Mouse (Mus musculus): Measurements from ENCODE around the gene Fxyd2. TPM values are rescaled to one million over a fixed set of nuclear protein-coding genes. Genes with fewer than 3 reads are reported as not detected.

Gene Fxyd2
- polyA plus RNA-seq, 1 experiment from 2014 or later = 13.6 TPM

DNA sequence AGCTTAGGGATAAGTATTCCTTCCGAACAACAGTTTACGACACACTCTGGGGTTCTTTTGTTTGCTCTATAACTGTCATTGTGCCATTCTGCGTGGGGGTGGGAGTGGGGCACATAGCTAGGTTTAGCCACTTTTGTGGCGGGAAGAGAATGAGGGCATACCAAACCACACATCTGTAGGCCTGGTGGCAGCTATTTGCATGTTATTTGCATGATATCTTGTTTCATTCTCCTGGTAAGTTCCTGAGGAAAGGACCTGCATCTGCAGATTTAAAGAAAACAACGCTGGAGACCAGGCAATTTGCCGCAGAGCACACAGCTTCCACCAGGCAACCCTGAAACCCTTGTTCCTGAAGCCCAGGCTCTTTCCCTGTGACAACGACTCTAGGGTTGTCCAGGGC is 57.7 kb downstream of the Fxyd2 start:
- H3K9ac ChIP-seq (replicated peaks) = no peak overlapping the region
- no peaks in the 10 kb centered on the region for H3K27me3 ChIP-seq (replicated peaks)
- no peak overlapping the region for H3K4me2 ChIP-seq
- WGBS = 28% methylated on average over 7 of the region's 7 CpGs
- H3K36me3 ChIP-seq = no peaks in the 10 kb centered on the region; the same call in 1 of the 2 replicates
- ATAC-seq (ENCODE audit: low FRiP score) = no peak
- H3K4me3 ChIP-seq (replicated peaks) = no peak overlapping the region
- H3K27ac ChIP-seq (replicated peaks) = no peak overlapping the region
- no peaks in the 10 kb centered on the region for H3K9me3 ChIP-seq (replicated peaks)
- peaks cover 35% of the 10 kb centered on the region for H3K4me1 ChIP-seq

DNA sequence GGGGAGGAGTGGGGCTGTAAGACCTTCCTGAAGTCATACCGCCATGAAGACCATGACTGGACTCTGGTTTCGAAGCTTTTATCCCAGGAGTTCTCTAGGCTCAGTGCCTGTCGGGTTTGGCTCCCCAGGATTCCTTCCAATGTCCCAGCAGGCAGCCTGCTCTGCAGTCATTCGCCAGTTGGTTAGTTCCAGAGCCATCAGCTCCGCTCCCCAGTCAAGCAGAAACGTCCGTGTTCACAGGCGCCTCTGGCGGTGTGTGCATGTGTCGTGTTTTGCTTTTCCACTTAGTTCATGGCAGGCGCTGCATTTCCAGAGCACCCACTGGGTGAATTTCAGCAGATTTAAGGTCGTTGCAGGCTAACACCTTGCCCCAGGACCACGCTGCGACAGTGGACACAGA is 58.9 kb downstream of the Fxyd2 start:
- H3K27me3 ChIP-seq (replicated peaks) = no peaks in the 10 kb centered on the region
- H3K27ac ChIP-seq (replicated peaks) = 0 out of 2 replicates have a peak overlapping the region, but pooled peaks have one; percentile 15
- H3K4me2 ChIP-seq = no peak overlapping the region
- H3K36me3 ChIP-seq = no peaks in the 10 kb centered on the region; the same call in 1 of the 2 replicates
- WGBS = 52% methylated on average over 14 of the region's 14 CpGs
- ATAC-seq (ENCODE audit: low FRiP score) = no peak
- peaks cover 32% of the 10 kb centered on the region for H3K4me1 ChIP-seq
- no peak overlapping the region for H3K9ac ChIP-seq (replicated peaks)
- no peaks in the 10 kb centered on the region for H3K9me3 ChIP-seq (replicated peaks)
- H3K4me3 ChIP-seq (replicated peaks) = no peak overlapping the region

Other genes with a start within 250 kb of the Fxyd2 start
- not detected in 2 replicates for gene BC049352, start 217.7 kb upstream of the Fxyd2 start, polyA plus RNA-seq (2015; fragmentation: Nextera tagmentation; extraction: Ambion mirVana)
- 2.7 TPM in 1 of 2 replicates, not detected in the other for gene Tmprss4, start 195.6 kb upstream of the Fxyd2 start, polyA plus RNA-seq (2015; fragmentation: Nextera tagmentation; extraction: Ambion mirVana)
- 0.69 and 2.1 TPM in 2 replicates for gene Il10ra, start 130.5 kb upstream of the Fxyd2 start, polyA plus RNA-seq (2015; fragmentation: Nextera tagmentation; extraction: Ambion mirVana)
- 0.04 and 0.24 TPM in 2 replicates for gene Tmprss13, start 80.6 kb upstream of the Fxyd2 start, polyA plus RNA-seq (2015; fragmentation: Nextera tagmentation; extraction: Ambion mirVana)
- 442 and 531 TPM in 2 replicates for gene Fxyd6, start 29.5 kb upstream of the Fxyd2 start, polyA plus RNA-seq (2015; fragmentation: Nextera tagmentation; extraction: Ambion mirVana)
- gene Dscaml1, start 27.0 kb downstream of the Fxyd2 start, polyA plus RNA-seq (2015; fragmentation: Nextera tagmentation; extraction: Ambion mirVana) = 12.4 and 16.4 TPM in 2 replicates